Mouse (Mus musculus) megakaryocyte, embryonic 14.5 days (primary cell): Measurements from ENCODE around the gene Snap25.

Source experiments
- FLI1 ChIP-seq: IDR thresholded peaks from 2 replicates; pipeline ENCODE4 v1.6.1; 2012; ENCODE audit warnings: low read length, inconsistent platforms, mixed read lengths
- GATA1 ChIP-seq: IDR thresholded peaks from 3 replicates; pipeline ENCODE4 v1.6.1; 2012; ENCODE audit warnings: mixed read lengths, low read length, inconsistent platforms, borderline replicate concordance

- TF ChIP-seq GATA1, result no peak
- no peak for TF ChIP-seq FLI1
Observed at GRCm38 (mm10) chr2:136703376-136703775, 9.9 kb upstream of the Snap25 start.
